Mouse (Mus musculus) T-helper 2 cell (primary cell): ENCODE results near the gene Dcx.

ENCODE experiments used
- in situ Hi-C: fragments of 300-600 bp; cut with MboI, MseI; formaldehyde crosslinking; loops from one replicate; pipeline ENCODE4 v1.15.1; 2025; ENCODE audit warnings: high pct_unique_total_duplicates

Dcx gene

GRCm38 (mm10) chrX:143827212-143827611 lies 105.9 kb downstream of the Dcx start, which contains the start of gene Capn6:
Gene Capn6 (minus strand): TSS chrX:143827414.
- in situ Hi-C loops, result no loop called here

- in situ Hi-C loops, result no loop called here
Measured at GRCm38 (mm10) chrX:143826521-143826920, 106.6 kb downstream of the Dcx start.

- in situ Hi-C loops, result no loop called here
Measured at GRCm38 (mm10) chrX:143818961-143819360, 114.2 kb downstream of the Dcx start.

GRCm38 (mm10) chrX:143815948-143816347 lies 117.2 kb downstream of the Dcx start:
- in situ Hi-C loops, result no loop called here
